Mouse (Mus musculus): ENCODE results near the gene Mrvi1.

GRCm38 (mm10) chr7:111016921-111017320 lies 34.7 kb upstream of the Mrvi1 start:
- TF ChIP-seq CTCF (IDR thresholded peaks at IDR 0.05; ENCODE audit: insufficient read depth, low read depth, low read length) (no peak), POLR2A (IDR thresholded peaks at IDR 0.05; ENCODE audit: insufficient read depth, low read depth, low read length) (no peak)

All from olfactory bulb, adult 2 months (tissue).